Mouse (Mus musculus) cerebellum, adult 2 months (tissue): Measurements from ENCODE around the gene Cdkl3. TPM values are rescaled to one million over a fixed set of nuclear protein-coding genes. Genes with fewer than 3 reads are reported as not detected.

Source experiments
- DNase-seq, 2 experiments: peaks; one replicate each; pipeline ENCODE4 v3.0.0; 2021
- H3K27ac ChIP-seq: fragments of 200-500 bp; 2 replicates; pipeline ENCODE4 v1.5.1; 2012; ENCODE audit warnings: low read length, control low read depth, inconsistent platforms; ENCODE audit not compliant: insufficient read depth
- H3K27me3 ChIP-seq: fragments of 200-500 bp; 2 replicates; pipeline ENCODE4 v1.6.1; 2012; ENCODE audit warnings: inconsistent platforms, mild to moderate bottlenecking, low read length, moderate library complexity; ENCODE audit not compliant: control insufficient read depth, insufficient read depth
- H3K4me1 ChIP-seq: fragments of 200-500 bp; 2 replicates; pipeline ENCODE4 v1.6.1; 2011; ENCODE audit warnings: low read length; ENCODE audit not compliant: control insufficient read depth, insufficient read depth
- H3K4me3 ChIP-seq: fragments of 200-500 bp; replicated peaks from 2 replicates; pipeline ENCODE3; 2011; ENCODE audit warnings: mild to moderate bottlenecking, low read depth, low read length, control low read depth; ENCODE audit not compliant: insufficient read depth
- CTCF ChIP-seq: fragments of 200-500 bp; IDR thresholded peaks from 2 replicates; pipeline ENCODE4 v1.5.1; 2011; ENCODE audit warnings: low read depth, mild to moderate bottlenecking, control low read depth, low read length, moderate library complexity, borderline replicate concordance; ENCODE audit not compliant: insufficient read depth
- POLR2A ChIP-seq: fragments of 200-500 bp; IDR thresholded peaks from 2 replicates; pipeline ENCODE4 v1.6.1; 2011; ENCODE audit warnings: low read length, control low read depth, borderline replicate concordance; ENCODE audit not compliant: insufficient read depth
- WGBS: fragments of 180-500 bp; shearing (Covaris S2); methylation state at CpG from one replicate; pipeline ENCODE4 v1.1.7; 2018; 5-methylcytosine and 5-hydroxymethylcytosine counted together
- polyA plus RNA-seq: library from polyadenylated mRNA; depleted of rRNA; stranded (reverse); fragments of >200 nt; gene quantifications from 2 replicates; pipeline ENCODE4 v1.2.3, GENCODE M21; 2012

Gene Cdkl3
- polyA plus RNA-seq, 1 experiment = 14.5 TPM

GRCm38 (mm10) chr11:51966651-51967050 lies 37.4 kb upstream of the Cdkl3 start:
- TF ChIP-seq CTCF = no peak
- no peak for TF ChIP-seq POLR2A
- Histone ChIP-seq H3K4me3 (no peak overlapping the region), H3K4me1 (0 out of 2 replicates have a peak, but pooled peaks cover 2% of the 10 kb centered on the region), H3K27ac (no peak overlapping the region), H3K27me3 (no peaks in the 10 kb centered on the region)
- WGBS = 81% methylated on average over 5 of the region's 5 CpGs
- no peak for DNase-seq

GRCm38 (mm10) chr11:51967443-51968401 lies 36.3 kb upstream of the Cdkl3 start, which contains the start of gene Cdkn2aipnl:
Cdkn2aipnl (plus strand) TSS chr11:51967661.
- DNase-seq = peak; percentile 95 to 98
- Histone ChIP-seq H3K27ac (no peak within 1 kb of the TSS), H3K27me3 (no peaks in the 10 kb centered on the region), H3K4me3 (peak within 1 kb of the TSS; percentile 68), H3K4me1 (0 out of 2 replicates have a peak, but pooled peaks cover 2% of the 10 kb centered on the region)
- under 1% methylated on average over 63 of the region's 63 CpGs for WGBS
- TF ChIP-seq POLR2A = peak; percentile 57; the same call in 1 of the 2 replicates
- TF ChIP-seq CTCF = peak; percentile 87

- Histone ChIP-seq H3K4me3 (no peak overlapping the region), H3K27ac (no peak overlapping the region), H3K27me3 (no peaks in the 10 kb centered on the region), H3K4me1 (0 out of 2 replicates have a peak, but pooled peaks cover 2% of the 10 kb centered on the region)
- TF ChIP-seq CTCF (no peak), POLR2A (no peak)
- DNase-seq = no peak
- 90% methylated on average over 9 of the region's 9 CpGs for WGBS
Measured at GRCm38 (mm10) chr11:51968896-51969295, 35.1 kb upstream of the Cdkl3 start.

GRCm38 (mm10) chr11:51969511-51969910 lies 34.5 kb upstream of the Cdkl3 start:
- WGBS = 97% methylated on average over 2 of the region's 2 CpGs
- no peak overlapping the region for H3K27ac ChIP-seq
- H3K4me3 ChIP-seq = no peak overlapping the region
- H3K27me3 ChIP-seq = no peaks in the 10 kb centered on the region
- no peak for DNase-seq
- no peak for TF ChIP-seq CTCF
- TF ChIP-seq POLR2A = no peak
- 0 out of 2 replicates have a peak, but pooled peaks cover 2% of the 10 kb centered on the region for H3K4me1 ChIP-seq

- H3K27me3 ChIP-seq = no peaks in the 10 kb centered on the region
- H3K4me1 ChIP-seq = 0 out of 2 replicates have a peak, but pooled peaks cover 2% of the 10 kb centered on the region
- no peak overlapping the region for H3K27ac ChIP-seq
- DNase-seq = no peak
- WGBS = 96% methylated on average over 6 of the region's 6 CpGs
- TF ChIP-seq POLR2A (no peak), CTCF (no peak)
- H3K4me3 ChIP-seq = no peak overlapping the region
Measured at GRCm38 (mm10) chr11:51971644-51972043, 32.4 kb upstream of the Cdkl3 start.

GRCm38 (mm10) chr11:51999611-52000289 lies 4.3 kb upstream of the Cdkl3 start:
- Histone ChIP-seq H3K27ac (peak overlapping the region; percentile 89), H3K4me3 (peak overlapping the region; percentile 82), H3K27me3 (no peaks in the 10 kb centered on the region), H3K4me1 (peaks cover 6% of the 10 kb centered on the region; the same call in 1 of the 2 replicates)
- under 1% methylated on average over 29 of the region's 29 CpGs for WGBS
- peak; percentile 63 to 69 for DNase-seq
- TF ChIP-seq CTCF (no peak), POLR2A (no peak)

GRCm38 (mm10) chr11:52000290-52000962 lies 3.6 kb upstream of the Cdkl3 start, which contains the start of gene Ube2b:
Ube2b (minus strand) TSS chr11:52000762.
- H3K4me3 ChIP-seq = peak within 1 kb of the TSS; percentile 82
- TF ChIP-seq CTCF (no peak), POLR2A (peak; percentile 71)
- peak within 1 kb of the TSS; percentile 99 for H3K27ac ChIP-seq
- peak; percentile 96 to 98 for DNase-seq
- H3K4me1 ChIP-seq = peaks cover 6% of the 10 kb centered on the region; the same call in 1 of the 2 replicates
- H3K27me3 ChIP-seq = no peaks in the 10 kb centered on the region
- under 1% methylated on average over 57 of the region's 63 CpGs for WGBS
